Mouse (Mus musculus) E14TG2a.4 (cell line): ENCODE results near the gene Nob1.

ENCODE experiments used
- CTCF ChIP-seq: conservative IDR thresholded peaks from 2 replicates; pipeline ENCODE4 v1.5.1; 2014; ENCODE audit warnings: low read length
- NANOG ChIP-seq: IDR thresholded peaks from 2 replicates; pipeline ENCODE4 v1.6.1; 2014; ENCODE audit warnings: borderline replicate concordance, low read length, mixed read lengths
- POU5F1 ChIP-seq: IDR thresholded peaks from 2 replicates; pipeline ENCODE4 v1.6.1; 2014; ENCODE audit warnings: low read length, borderline replicate concordance

DNA sequence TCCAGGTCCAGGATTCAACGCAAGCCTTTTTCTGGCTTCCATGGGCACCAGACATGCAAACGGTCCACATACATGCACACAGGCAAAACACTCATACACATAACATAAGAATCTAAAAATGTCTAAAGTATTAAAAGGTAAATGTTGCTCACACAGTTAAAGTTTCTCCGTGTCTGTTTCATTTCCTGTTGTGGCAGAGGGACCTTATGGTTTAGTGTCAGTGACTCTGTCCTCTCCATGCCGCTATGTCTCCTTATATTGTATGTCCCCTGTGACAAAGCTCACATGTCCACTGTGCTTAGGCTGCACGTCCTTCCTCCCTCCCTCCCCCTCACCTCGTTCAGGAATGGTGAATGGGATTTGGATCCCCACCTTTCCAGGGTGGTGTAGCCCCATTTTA lies 24.8 kb upstream of the Nob1 start:
- TF ChIP-seq CTCF (no peak), NANOG (no peak), POU5F1 (no peak)
